ENCODE assay signal across 19 mouse cellular contexts in the genomic region with DNA sequence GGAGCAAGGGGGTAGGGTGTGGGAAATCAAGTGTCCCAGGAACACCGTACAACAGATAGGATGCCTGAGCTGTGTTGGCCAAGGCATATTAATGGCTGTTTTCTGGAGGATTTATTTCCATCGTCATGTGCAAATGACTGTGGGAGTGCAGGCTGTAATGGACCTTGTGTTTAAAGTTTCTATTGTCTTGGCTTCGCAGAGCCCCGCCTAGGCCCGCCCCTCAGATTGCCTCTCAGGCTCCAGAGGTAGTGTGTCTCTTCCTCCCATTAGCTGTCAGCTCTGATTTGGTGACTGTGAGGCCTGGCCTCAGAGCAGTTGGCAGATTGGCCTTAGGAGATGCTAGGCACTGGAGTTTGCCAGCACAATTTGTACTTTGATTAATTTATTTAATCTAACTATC. TPM values are rescaled to one million over a fixed set of nuclear protein-coding genes. Genes with fewer than 3 reads are reported as not detected.
DNase-seq lines count a peak whose midpoint lies in the region; ATAC-seq and TF ChIP-seq lines count a peak whose summit lies in the region.
"Had no signal": no experiment of that assay in that cellular context is flagged by ENCODE, and none has a peak within 500 bp of the region (broad histone marks: within the 10 kb centered on the region; RNA-seq: fewer than 3 reads in every experiment).

No protein-coding gene starts in this region.

- H3K4me1 ChIP-seq in hindbrain, embryonic 16.5 days (ENCODE audit: control insufficient read depth, insufficient read depth, low read depth, low read length), result peaks cover 4% of the 10 kb centered on the region; the same call in 1 of the 2 replicates
- 0 out of 2 replicates have a peak, but pooled peaks cover 5% of the 10 kb centered on the region for H3K4me1 ChIP-seq in hindbrain, embryonic 12.5 days
- peaks cover 9% of the 10 kb centered on the region for H3K4me1 ChIP-seq in midbrain, embryonic 14.5 days (ENCODE audit: control insufficient read depth, insufficient read depth, low read length)
- no peaks in the 10 kb centered on the region for H3K4me1 ChIP-seq in midbrain, postnatal 0 days (ENCODE audit: insufficient read depth, low read length)
- no peaks in the 10 kb centered on the region for H3K4me1 ChIP-seq in lung, embryonic 14.5 days (ENCODE audit: insufficient read depth)
- peaks cover 5% of the 10 kb centered on the region; the same call in 1 of the 2 replicates for H3K4me1 ChIP-seq in midbrain, embryonic 16.5 days (ENCODE audit: control insufficient read depth, insufficient read depth, low read length)
- H3K4me1 ChIP-seq: heart, embryonic 13.5 days had no signal

- H3K27ac ChIP-seq in hindbrain, embryonic 16.5 days (ENCODE audit: low read depth, low read length), result 0 out of 2 replicates have a peak overlapping the region, but pooled peaks have one; percentile 48
- no peak overlapping the region for H3K27ac ChIP-seq in hindbrain, embryonic 12.5 days
- H3K27ac ChIP-seq in midbrain, embryonic 14.5 days (replicated peaks; ENCODE audit: low read depth, low read length), result peak overlapping the region; percentile 2; the same call in 1 of the 2 replicates
- H3K27ac ChIP-seq in midbrain, postnatal 0 days (ENCODE audit: low read depth, low read length), result no peak overlapping the region
- H3K27ac ChIP-seq in lung, embryonic 14.5 days (ENCODE audit: low read depth), result no peak overlapping the region
- H3K27ac ChIP-seq in midbrain, embryonic 16.5 days (ENCODE audit: low read length), result peak overlapping the region; percentile 47
- H3K27ac ChIP-seq: heart, embryonic 13.5 days; limb, embryonic 10.5 days; neural tube, embryonic 13.5 days had no signal

- no peaks in the 10 kb centered on the region for H3K36me3 ChIP-seq in hindbrain, embryonic 16.5 days (ENCODE audit: control insufficient read depth, insufficient read depth, low read length)
- 0 out of 2 replicates have a peak, but pooled peaks cover 4% of the 10 kb centered on the region for H3K36me3 ChIP-seq in hindbrain, embryonic 12.5 days
- no peaks in the 10 kb centered on the region for H3K36me3 ChIP-seq in midbrain, embryonic 14.5 days (ENCODE audit: control insufficient read depth, insufficient read depth, low read length)
- 0 out of 2 replicates have a peak, but pooled peaks cover 3% of the 10 kb centered on the region for H3K36me3 ChIP-seq in midbrain, postnatal 0 days (ENCODE audit: insufficient read depth, low read length)
- H3K36me3 ChIP-seq in lung, embryonic 14.5 days (ENCODE audit: insufficient read depth), result no peaks in the 10 kb centered on the region
- H3K36me3 ChIP-seq in midbrain, embryonic 16.5 days (ENCODE audit: control insufficient read depth, insufficient read depth, low read length), result no peaks in the 10 kb centered on the region
- H3K36me3 ChIP-seq: forebrain, embryonic 15.5 days; neural tube, embryonic 13.5 days had no signal

- no peak overlapping the region for H3K9ac ChIP-seq in hindbrain, embryonic 16.5 days (ENCODE audit: low read depth, low read length)
- no peak overlapping the region for H3K9ac ChIP-seq in hindbrain, embryonic 12.5 days
- no peak overlapping the region for H3K9ac ChIP-seq in midbrain, embryonic 14.5 days (replicated peaks; ENCODE audit: low read length)
- no peak overlapping the region for H3K9ac ChIP-seq in midbrain, postnatal 0 days (replicated peaks; ENCODE audit: low read length, poor library complexity, severe bottlenecking)
- no peak overlapping the region for H3K9ac ChIP-seq in lung, embryonic 14.5 days
- H3K9ac ChIP-seq in midbrain, embryonic 16.5 days (ENCODE audit: low read depth, low read length), result no peak overlapping the region
- H3K9ac ChIP-seq: forebrain, embryonic 15.5 days; heart, embryonic 13.5 days; neural tube, embryonic 13.5 days had no signal

- H3K4me3 ChIP-seq in hindbrain, embryonic 16.5 days (ENCODE audit: low read length), result no peak overlapping the region
- H3K4me3 ChIP-seq in hindbrain, embryonic 12.5 days, result no peak overlapping the region
- H3K4me3 ChIP-seq in midbrain, embryonic 14.5 days (replicated peaks; ENCODE audit: low read depth, low read length), result no peak overlapping the region
- no peak overlapping the region for H3K4me3 ChIP-seq in midbrain, postnatal 0 days (ENCODE audit: low read depth, low read length)
- H3K4me3 ChIP-seq in lung, embryonic 14.5 days (ENCODE audit: low read depth, low read length), result no peak overlapping the region
- no peak overlapping the region for H3K4me3 ChIP-seq in midbrain, embryonic 16.5 days (ENCODE audit: low read depth, low read length)
- H3K4me3 ChIP-seq: forebrain, embryonic 15.5 days; heart, embryonic 13.5 days; limb, embryonic 10.5 days; neural tube, embryonic 13.5 days had no signal

- TF ChIP-seq CTCF in midbrain, postnatal 0 days (IDR thresholded peaks at IDR 0.05), result no peak
- no peak for TF ChIP-seq CTCF in lung, embryonic 14.5 days (IDR thresholded peaks at IDR 0.05; ENCODE audit: low read depth)

- no peaks in the 10 kb centered on the region for H3K27me3 ChIP-seq in hindbrain, embryonic 16.5 days (replicated peaks; ENCODE audit: control insufficient read depth, insufficient read depth, low read length)
- no peaks in the 10 kb centered on the region for H3K27me3 ChIP-seq in hindbrain, embryonic 12.5 days
- no peaks in the 10 kb centered on the region for H3K27me3 ChIP-seq in midbrain, embryonic 14.5 days (ENCODE audit: control insufficient read depth, insufficient read depth, low read length)
- no peaks in the 10 kb centered on the region for H3K27me3 ChIP-seq in midbrain, postnatal 0 days (ENCODE audit: insufficient read depth, low read length)
- no peaks in the 10 kb centered on the region for H3K27me3 ChIP-seq in lung, embryonic 14.5 days (ENCODE audit: insufficient read depth, low read length)
- no peaks in the 10 kb centered on the region for H3K27me3 ChIP-seq in midbrain, embryonic 16.5 days (ENCODE audit: control insufficient read depth, insufficient read depth, low read depth, low read length)
- H3K27me3 ChIP-seq: forebrain, embryonic 15.5 days; heart, embryonic 13.5 days; neural tube, embryonic 13.5 days; Patski had no signal

- DNase-seq in midbrain, embryonic 14.5 days, result no peak
- DNase-seq in midbrain, postnatal 0 days (ENCODE audit: low spot score), result no peak
- DNase-seq in lung, embryonic 14.5 days, result peak; percentile 26
- no peak for DNase-seq in spleen, postnatal 10 days (ENCODE audit: low spot score in 2 of 2)
- DNase-seq: cerebellum, adult 9-11 months; heart, postnatal 36 days; right cerebral cortex, postnatal 25 days; thymus, postnatal 14 days had no signal

- 47% methylated on average over 5 of the region's 5 CpGs for WGBS in hindbrain, embryonic 16.5 days
- 61% methylated on average over 5 of the region's 5 CpGs for WGBS in hindbrain, embryonic 12.5 days
- WGBS in midbrain, embryonic 14.5 days, result 57% methylated on average over 5 of the region's 5 CpGs
- 58% methylated on average over 5 of the region's 5 CpGs for WGBS in midbrain, postnatal 0 days
- 60% methylated on average over 5 of the region's 5 CpGs for WGBS in lung, embryonic 14.5 days
- WGBS in midbrain, embryonic 16.5 days, result 55% methylated on average over 5 of the region's 5 CpGs

- no peak for ATAC-seq in hindbrain, embryonic 16.5 days
- no peak for ATAC-seq in hindbrain, embryonic 12.5 days (ENCODE audit: low FRiP score)
- ATAC-seq in midbrain, embryonic 14.5 days (ENCODE audit: low FRiP score, low TSS enrichment), result no peak
- no peak for ATAC-seq in midbrain, postnatal 0 days (ENCODE audit: low FRiP score)
- no peak for ATAC-seq in lung, embryonic 14.5 days (ENCODE audit: insufficient read depth)
- ATAC-seq in midbrain, embryonic 16.5 days, result no peak
- no peak for ATAC-seq in granulocyte monocyte progenitor cell, adult 5-6 weeks (replicated peaks; ENCODE audit: poor library complexity, severe bottlenecking)
- ATAC-seq: forebrain, embryonic 15.5 days; intestine, postnatal 0 days; Patski had no signal

- H3K9me3 ChIP-seq in hindbrain, embryonic 16.5 days (ENCODE audit: control insufficient read depth, low read length), result no peaks in the 10 kb centered on the region
- no peaks in the 10 kb centered on the region for H3K9me3 ChIP-seq in hindbrain, embryonic 12.5 days (replicated peaks)
- H3K9me3 ChIP-seq in midbrain, embryonic 14.5 days (ENCODE audit: control insufficient read depth, low read length), result no peaks in the 10 kb centered on the region
- H3K9me3 ChIP-seq in midbrain, postnatal 0 days (ENCODE audit: low read length), result no peaks in the 10 kb centered on the region
- H3K9me3 ChIP-seq in lung, embryonic 14.5 days (ENCODE audit: low read depth, low read length), result no peaks in the 10 kb centered on the region
- no peaks in the 10 kb centered on the region for H3K9me3 ChIP-seq in midbrain, embryonic 16.5 days (replicated peaks; ENCODE audit: control insufficient read depth, low read length, poor library complexity, severe bottlenecking)
- H3K9me3 ChIP-seq: forebrain, embryonic 15.5 days; heart, embryonic 13.5 days; limb, embryonic 10.5 days; neural tube, embryonic 13.5 days had no signal

- H3K4me2 ChIP-seq in hindbrain, embryonic 16.5 days (ENCODE audit: low read length), result no peak overlapping the region
- H3K4me2 ChIP-seq in hindbrain, embryonic 12.5 days (replicated peaks), result no peak overlapping the region
- no peak overlapping the region for H3K4me2 ChIP-seq in midbrain, embryonic 14.5 days (ENCODE audit: low read length)
- H3K4me2 ChIP-seq in midbrain, postnatal 0 days (ENCODE audit: low read depth, low read length, poor library complexity, severe bottlenecking), result no peak overlapping the region
- no peak overlapping the region for H3K4me2 ChIP-seq in lung, embryonic 14.5 days
- H3K4me2 ChIP-seq in midbrain, embryonic 16.5 days (ENCODE audit: low read length), result no peak overlapping the region
- H3K4me2 ChIP-seq: forebrain, embryonic 15.5 days; heart, embryonic 13.5 days; liver, embryonic 11.5 days; neural tube, embryonic 13.5 days had no signal

RNA-seq across cellular contexts. Expression of a gene that starts 22.1 kb away (rescaled TPM):
- 60.2 and 63.3 TPM in 2 replicates for polyA plus RNA-seq in hindbrain, embryonic 16.5 days (2015; fragmentation: Nextera tagmentation; extraction: Ambion mirVana)
- 57.7 and 65.3 TPM in 2 replicates for polyA plus RNA-seq in hindbrain, embryonic 12.5 days (2016; fragmentation: Nextera tagmentation; extraction: Ambion mirVana)
- polyA plus RNA-seq in midbrain, embryonic 14.5 days (2014; fragmentation: Nextera tagmentation; extraction: Ambion mirVana), result 81.0 and 96.4 TPM in 2 replicates
- 54.7 and 65.0 TPM in 2 replicates for total RNA-seq in midbrain, postnatal 0 days (2014; rRNA removed)
- 58.0 and 60.4 TPM in 2 replicates for polyA plus RNA-seq in midbrain, postnatal 0 days (2015; fragmentation: Nextera tagmentation; extraction: Ambion mirVana)
- 48.8 and 53.0 TPM in 2 replicates for polyA plus RNA-seq in lung, embryonic 14.5 days (2014; fragmentation: Nextera tagmentation; extraction: Ambion mirVana)
- polyA plus RNA-seq in midbrain, embryonic 16.5 days (2015; fragmentation: Nextera tagmentation; extraction: Ambion mirVana), result 69.8 and 70.6 TPM in 2 replicates
- 24.9 and 30.0 TPM in 2 replicates for total RNA-seq in granulocyte monocyte progenitor cell, adult 5-6 weeks (2014; fragmentation: Nextera tagmentation)
- 8.9 and 11.5 TPM in 2 replicates for total RNA-seq in granulocyte monocyte progenitor cell, adult 5-6 weeks (2017)

Comparison
In these comparisons a context has a peak if more than half of its experiments do, and no peak if none do; other contexts are left out.
1. H3K27ac ChIP-seq: peak in hindbrain, embryonic 16.5 days (single experiment), midbrain, embryonic 14.5 days (single experiment) and midbrain, embryonic 16.5 days (single experiment); none in hindbrain, embryonic 12.5 days (single experiment), midbrain, postnatal 0 days (single experiment) and lung, embryonic 14.5 days (single experiment).